Mouse (Mus musculus): ENCODE data around the gene Rxra.

- TF ChIP-seq CTCF (IDR thresholded peaks at IDR 0.05; ENCODE audit: borderline replicate concordance, insufficient read depth, low read depth, low read length) (no peak), POLR2A (IDR thresholded peaks at IDR 0.05; ENCODE audit: borderline replicate concordance, insufficient read depth, low read length) (no peak)
Observed at GRCm38 (mm10) chr2:27685917-27686316, 9.7 kb downstream of the Rxra start.

Measured in cerebellum, adult 2 months (tissue).